In genomic region chr15:12364096-12364495, GRCm38 (mm10) we compare ENCODE assay signal across 35 mouse cellular contexts. TPM values are rescaled to one million over a fixed set of nuclear protein-coding genes. Genes with fewer than 3 reads are reported as not detected.
"Had no signal": no experiment of that assay in that cellular context is flagged by ENCODE, and none has a peak within 500 bp of the region (broad histone marks: within the 10 kb centered on the region; RNA-seq: fewer than 3 reads in every experiment).

No protein-coding gene starts in this region.

- H3K36me3 ChIP-seq: liver, embryonic 15.5 days; lung, embryonic 15.5 days; midbrain, embryonic 12.5 days; midbrain, embryonic 13.5 days; midbrain, embryonic 15.5 days; neural tube, embryonic 12.5 days had no signal

- H3K9ac ChIP-seq: limb, embryonic 12.5 days; limb, embryonic 13.5 days; limb, embryonic 15.5 days; liver, embryonic 12.5 days; liver, embryonic 13.5 days; liver, embryonic 14.5 days; liver, embryonic 15.5 days; liver, postnatal 0 days; lung, embryonic 14.5 days; lung, embryonic 15.5 days; midbrain, embryonic 12.5 days; midbrain, embryonic 13.5 days; midbrain, embryonic 15.5 days; neural tube, embryonic 12.5 days had no signal

- DNase-seq: left cerebral cortex, postnatal 4 days; liver; liver, embryonic 13.5 days; liver, postnatal 0 days; lung, adult 18-20 months; lung, adult 2 months; lung, embryonic 14.5 days; lung, postnatal 10 days; lung, postnatal 14 days; lung, postnatal 36 days; lung, postnatal 4 days; midbrain, embryonic 14.5 days had no signal

- H3K4me1 ChIP-seq: limb, embryonic 15.5 days had no signal

- H3K4me3 ChIP-seq: left cerebral cortex, adult 2 months; limb, embryonic 10.5 days; limb, embryonic 12.5 days; limb, embryonic 13.5 days; limb, embryonic 15.5 days; liver, embryonic 12.5 days; liver, embryonic 13.5 days; liver, embryonic 15.5 days; lung, embryonic 15.5 days; megakaryocyte, embryonic 14.5 days; midbrain, embryonic 10.5 days; midbrain, embryonic 12.5 days; midbrain, embryonic 13.5 days; midbrain, embryonic 15.5 days; myocyte; neural tube, embryonic 12.5 days had no signal

- H3K4me2 ChIP-seq: limb, embryonic 12.5 days; limb, embryonic 13.5 days; limb, embryonic 15.5 days; liver, embryonic 11.5 days; liver, embryonic 12.5 days; liver, embryonic 13.5 days; liver, embryonic 15.5 days; lung, embryonic 14.5 days; lung, embryonic 15.5 days; midbrain, embryonic 12.5 days; midbrain, embryonic 13.5 days; midbrain, embryonic 15.5 days; neural tube, embryonic 12.5 days had no signal

- H3K27ac ChIP-seq: left cerebral cortex, adult 2 months; limb, embryonic 10.5 days; limb, embryonic 12.5 days; limb, embryonic 13.5 days; limb, embryonic 15.5 days; liver, embryonic 12.5 days; liver, embryonic 13.5 days; liver, embryonic 14.5 days; lung, embryonic 15.5 days; macrophage; midbrain, embryonic 10.5 days; midbrain, embryonic 12.5 days; midbrain, embryonic 13.5 days; midbrain, embryonic 15.5 days; neural tube, embryonic 12.5 days had no signal

- H3K9me3 ChIP-seq: limb, embryonic 10.5 days; limb, embryonic 12.5 days; limb, embryonic 13.5 days; limb, embryonic 15.5 days; liver, embryonic 12.5 days; liver, embryonic 13.5 days; liver, embryonic 15.5 days; lung, embryonic 15.5 days; megakaryocyte, embryonic 14.5 days; midbrain, embryonic 10.5 days; midbrain, embryonic 12.5 days; midbrain, embryonic 13.5 days; midbrain, embryonic 15.5 days; neural tube, embryonic 12.5 days had no signal

- H3K27me3 ChIP-seq: limb, embryonic 12.5 days; limb, embryonic 13.5 days; limb, embryonic 15.5 days; liver, embryonic 12.5 days; liver, embryonic 13.5 days; liver, embryonic 15.5 days; lung, embryonic 15.5 days; megakaryocyte, embryonic 14.5 days; midbrain, embryonic 12.5 days; midbrain, embryonic 13.5 days; midbrain, embryonic 15.5 days; neural tube, embryonic 12.5 days had no signal

- ATAC-seq: liver, embryonic 12.5 days; liver, postnatal 0 days; lung, postnatal 0 days; midbrain, embryonic 13.5 days; midbrain, embryonic 15.5 days; midbrain, embryonic 16.5 days had no signal

RNA-seq across cellular contexts. Expression of gene 1810049J17Rik, which starts 42.4 kb away (rescaled TPM):
- total RNA-seq: left cerebral cortex, postnatal 4 days; liver, adult 2 months; megakaryocyte, adult 5-6 weeks; monocyte, adult 5-6 weeks had no signal
- polyA plus RNA-seq: liver, adult 2 months; lung, adult 2 months; midbrain, embryonic 16.5 days had no signal
